Mouse (Mus musculus) midbrain, embryonic 15.5 days (tissue): ENCODE measurements around the gene Spata31d1a. TPM values are rescaled to one million over a fixed set of nuclear protein-coding genes. Genes with fewer than 3 reads are reported as not detected.
A peak's percentile ranks its signal among the peaks of the same experiment; 100 is the strongest.

ENCODE experiments used
- ATAC-seq: fragments of 200-750 bp; cut with Nextera tagmentation; replicated peaks from 2 replicates; pipeline ENCODE4 v1.8.0; 2017; ENCODE audit warnings: moderate TSS enrichment
- H3K27ac ChIP-seq: fragments of 300-500 bp; sonication (generic); 2 replicates; pipeline ENCODE4 v1.5.1; 2015; ENCODE audit warnings: mild to moderate bottlenecking, inconsistent platforms
- H3K27me3 ChIP-seq: fragments of 300-500 bp; sonication (generic); replicated peaks from 2 replicates; pipeline ENCODE4 v1.6.1; 2015; ENCODE audit warnings: inconsistent platforms
- H3K36me3 ChIP-seq: fragments of 300-500 bp; sonication (generic); replicated peaks from 2 replicates; pipeline ENCODE4 v1.6.1; 2015; ENCODE audit warnings: inconsistent platforms
- H3K4me1 ChIP-seq: fragments of 300-500 bp; sonication (generic); 2 replicates; pipeline ENCODE4 v1.6.1; 2015; ENCODE audit warnings: inconsistent platforms
- H3K4me2 ChIP-seq: fragments of 300-500 bp; sonication (generic); 2 replicates; pipeline ENCODE4 v1.6.1; 2015; ENCODE audit warnings: inconsistent platforms, mild to moderate bottlenecking, moderate library complexity
- H3K4me3 ChIP-seq: fragments of 300-500 bp; sonication (generic); 2 replicates; pipeline ENCODE4 v1.5.1; 2015; ENCODE audit warnings: mild to moderate bottlenecking, inconsistent platforms
- H3K9ac ChIP-seq: fragments of 300-500 bp; sonication (generic); 2 replicates; pipeline ENCODE4 v1.6.1; 2015; ENCODE audit warnings: mild to moderate bottlenecking, inconsistent platforms
- H3K9me3 ChIP-seq: fragments of 300-500 bp; sonication (generic); 2 replicates; pipeline ENCODE4 v1.6.1; 2016; ENCODE audit warnings: inconsistent platforms
- whole genome bisulfite sequencing: fragments of 180-500 bp; shearing (Covaris S2); methylation state at CpG from one replicate; pipeline ENCODE4 v1.1.7; 2015; ENCODE audit warnings: mixed read lengths; 5-methylcytosine and 5-hydroxymethylcytosine counted together
- polyA plus RNA-seq: library from polyadenylated mRNA; unstranded; fragments of >200 nt; fragmentation: Nextera tagmentation; extraction: Ambion mirVana; gene quantifications from 2 replicates; pipeline ENCODE4 v1.2.1, GENCODE M21; 2015

Spata31d1a gene
- polyA plus RNA-seq, 1 experiment from 2014 or later = 0.26 TPM

DNA sequence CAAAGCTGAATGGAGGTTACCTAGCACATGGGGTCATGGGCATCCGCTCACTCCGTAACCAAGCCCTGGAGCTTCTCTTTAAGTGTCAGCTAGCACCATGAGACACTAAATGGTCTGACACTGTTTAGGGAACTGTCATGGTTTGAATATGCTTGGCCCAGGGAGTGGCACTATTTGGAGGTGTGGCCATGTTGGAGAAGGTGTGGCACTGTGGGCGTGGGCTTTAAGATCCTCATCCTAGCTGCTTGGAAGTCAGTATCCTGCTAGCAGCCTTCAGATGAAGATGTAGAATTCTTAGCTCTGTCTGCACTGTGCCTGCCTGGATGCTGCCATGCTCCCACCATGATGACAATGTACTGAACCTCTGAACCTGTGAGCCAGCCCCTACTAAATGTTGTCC, 49.8 kb downstream of the Spata31d1a start:
- Histone ChIP-seq H3K4me3 (no peak overlapping the region), H3K27me3 (no peaks in the 10 kb centered on the region), H3K36me3 (no peaks in the 10 kb centered on the region), H3K4me2 (no peak overlapping the region), H3K9me3 (no peaks in the 10 kb centered on the region), H3K4me1 (peaks cover 9% of the 10 kb centered on the region), H3K9ac (no peak overlapping the region), H3K27ac (no peak overlapping the region)
- 97% methylated on average over 3 of the region's 3 CpGs for WGBS
- ATAC-seq = no peak

- WGBS = 74% methylated on average over 5 of the region's 5 CpGs
- H3K4me2 ChIP-seq = no peak overlapping the region
- no peak overlapping the region for H3K4me3 ChIP-seq
- no peak overlapping the region for H3K9ac ChIP-seq
- no peaks in the 10 kb centered on the region for H3K9me3 ChIP-seq
- 0 out of 2 replicates have a peak overlapping the region, but pooled peaks have one; percentile 32 for H3K27ac ChIP-seq
- H3K4me1 ChIP-seq = peaks cover 15% of the 10 kb centered on the region
- ATAC-seq = no peak
- H3K36me3 ChIP-seq = no peaks in the 10 kb centered on the region
- no peaks in the 10 kb centered on the region for H3K27me3 ChIP-seq
Measured at GRCm38 (mm10) chr13:59657781-59658180, 52.3 kb downstream of the Spata31d1a start.

DNA sequence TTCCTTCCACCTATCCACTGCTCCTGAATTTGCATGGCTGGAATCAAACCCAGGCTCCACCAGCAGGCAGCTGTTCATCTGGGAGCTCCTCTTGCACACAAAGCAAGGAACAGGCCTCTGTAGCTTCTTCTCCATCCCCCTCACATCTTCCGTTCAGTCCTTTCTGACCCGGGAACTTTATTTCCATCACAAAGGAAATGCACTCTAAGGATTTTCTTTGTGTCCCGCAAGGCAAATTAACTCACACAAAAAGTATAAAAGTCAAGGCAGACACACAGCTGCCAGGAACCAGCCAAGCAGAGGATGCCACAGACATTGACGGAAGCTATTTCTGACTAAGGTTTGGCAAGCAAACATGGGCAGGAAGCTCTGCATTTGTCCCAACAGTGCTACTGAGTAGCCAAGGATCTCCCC, 53.1 kb downstream of the Spata31d1a start:
- WGBS = 5% methylated on average over 4 of the region's 4 CpGs
- ATAC-seq = 0 out of 2 replicates have a peak, but pooled peaks have one; percentile 35

GRCm38 (mm10) chr13:59656316-59656832, 53.8 kb downstream of the Spata31d1a start:
- ATAC-seq = no peak
- H3K9me3 ChIP-seq = no peaks in the 10 kb centered on the region
- no peaks in the 10 kb centered on the region for H3K36me3 ChIP-seq
- H3K4me2 ChIP-seq = no peak overlapping the region
- H3K4me3 ChIP-seq = no peak overlapping the region
- peaks cover 21% of the 10 kb centered on the region for H3K4me1 ChIP-seq
- 54% methylated on average over 10 of the region's 10 CpGs for WGBS
- H3K9ac ChIP-seq = no peak overlapping the region
- H3K27me3 ChIP-seq = no peaks in the 10 kb centered on the region
- H3K27ac ChIP-seq = peak overlapping the region; percentile 61

More for the DNA sequence above, 53.1 kb downstream of the Spata31d1a start:
- no peaks in the 10 kb centered on the region for H3K9me3 ChIP-seq
- H3K36me3 ChIP-seq = no peaks in the 10 kb centered on the region
- H3K27me3 ChIP-seq = no peaks in the 10 kb centered on the region
- H3K9ac ChIP-seq = no peak overlapping the region
- peaks cover 21% of the 10 kb centered on the region for H3K4me1 ChIP-seq
- H3K4me3 ChIP-seq = no peak overlapping the region
- H3K4me2 ChIP-seq = no peak overlapping the region
- peak overlapping the region; percentile 61 for H3K27ac ChIP-seq

- Histone ChIP-seq H3K4me2 (no peak overlapping the region), H3K36me3 (no peaks in the 10 kb centered on the region), H3K9ac (no peak overlapping the region), H3K9me3 (no peaks in the 10 kb centered on the region), H3K27me3 (no peaks in the 10 kb centered on the region), H3K4me3 (no peak overlapping the region), H3K27ac (no peak overlapping the region), H3K4me1 (peaks cover 21% of the 10 kb centered on the region)
- WGBS = 90% methylated on average over 15 of the region's 15 CpGs
- no peak for ATAC-seq
Measured at GRCm38 (mm10) chr13:59655718-59656315, 54.3 kb downstream of the Spata31d1a start.

GRCm38 (mm10) chr13:59654465-59654864, 55.7 kb downstream of the Spata31d1a start:
- WGBS = 91% methylated on average over 5 of the region's 5 CpGs
- Histone ChIP-seq H3K27me3 (no peaks in the 10 kb centered on the region), H3K4me3 (no peak overlapping the region), H3K9me3 (no peaks in the 10 kb centered on the region), H3K27ac (no peak overlapping the region), H3K4me1 (peaks cover 21% of the 10 kb centered on the region), H3K4me2 (no peak overlapping the region), H3K36me3 (no peaks in the 10 kb centered on the region), H3K9ac (no peak overlapping the region)
- ATAC-seq = no peak

DNA sequence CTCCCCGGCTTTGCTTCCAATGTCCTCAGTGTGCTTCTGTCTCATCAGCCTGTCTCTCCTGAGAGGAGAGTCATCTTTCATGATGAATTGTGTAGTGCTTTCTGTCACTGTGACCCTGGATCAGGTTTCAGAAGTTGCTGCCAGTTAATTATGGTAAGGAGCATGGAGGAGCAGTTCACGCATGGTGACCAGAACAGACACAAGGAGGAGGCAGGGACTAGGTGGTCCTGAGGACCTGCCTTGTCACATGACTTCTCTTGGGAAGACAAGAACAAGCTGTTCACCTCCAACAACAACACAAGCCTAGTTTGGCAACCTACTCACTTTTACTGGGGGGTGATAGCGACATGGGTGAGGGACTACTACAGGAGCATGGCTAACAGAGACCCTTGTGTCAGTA, 57.0 kb downstream of the Spata31d1a start:
- Histone ChIP-seq H3K36me3 (no peaks in the 10 kb centered on the region), H3K4me1 (peaks cover 21% of the 10 kb centered on the region), H3K4me2 (no peak overlapping the region), H3K4me3 (no peak overlapping the region), H3K27ac (peak overlapping the region; percentile 31; the same call in 1 of the 2 replicates), H3K9ac (no peak overlapping the region), H3K9me3 (no peaks in the 10 kb centered on the region), H3K27me3 (no peaks in the 10 kb centered on the region)
- ATAC-seq = no peak
- WGBS = 75% methylated on average over 3 of the region's 3 CpGs

DNA sequence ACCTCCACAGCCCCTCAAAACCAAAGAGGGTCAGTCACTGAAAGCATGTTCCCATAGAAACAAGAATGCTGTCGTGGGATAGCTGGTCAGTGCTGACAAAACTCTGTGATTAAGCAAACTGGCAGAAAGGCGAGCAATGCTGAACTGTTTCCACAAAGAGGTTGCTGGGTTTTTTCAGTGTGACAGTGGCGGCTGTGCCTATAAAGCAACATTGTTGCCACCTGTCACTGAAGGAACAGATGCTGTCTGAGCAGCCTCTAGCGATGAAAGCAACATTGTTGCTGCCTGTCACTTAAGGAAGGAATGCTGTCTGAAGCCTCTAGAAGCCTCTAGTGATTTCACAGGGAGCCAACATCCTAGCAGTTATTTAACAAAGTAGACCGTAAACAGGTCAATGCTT, 57.5 kb downstream of the Spata31d1a start:
- ATAC-seq = no peak
- Histone ChIP-seq H3K4me2 (no peak overlapping the region), H3K4me1 (peaks cover 21% of the 10 kb centered on the region), H3K36me3 (no peaks in the 10 kb centered on the region), H3K27me3 (no peaks in the 10 kb centered on the region), H3K9ac (no peak overlapping the region), H3K9me3 (no peaks in the 10 kb centered on the region), H3K4me3 (no peak overlapping the region), H3K27ac (peak overlapping the region; percentile 31; the same call in 1 of the 2 replicates)
- 30% methylated on average over 5 of the region's 5 CpGs for WGBS

Other genes with a start within 250 kb of the Spata31d1a start
- 70.0 and 70.4 TPM in 2 replicates for gene Agtpbp1, start 125.1 kb downstream of the Spata31d1a start, polyA plus RNA-seq
- gene Naa35, start 125.1 kb downstream of the Spata31d1a start, polyA plus RNA-seq = 142 and 154 TPM in 2 replicates
- gene Golm1, start 34.5 kb downstream of the Spata31d1a start, polyA plus RNA-seq = 31.0 and 32.8 TPM in 2 replicates
- gene 4921517D22Rik, start 16.2 kb downstream of the Spata31d1a start, polyA plus RNA-seq = not detected in 2 replicates
- not detected in 2 replicates for gene Spata31d1b, start 2.0 kb upstream of the Spata31d1a start, polyA plus RNA-seq
- gene Spata31d1d, start 21.4 kb upstream of the Spata31d1a start, polyA plus RNA-seq = not detected in 2 replicates
- gene 1700014D04Rik, start 36.4 kb upstream of the Spata31d1a start, polyA plus RNA-seq = 0.14 and 0.27 TPM in 2 replicates
- gene Isca1, start 59.5 kb upstream of the Spata31d1a start, polyA plus RNA-seq = 158 and 166 TPM in 2 replicates
- gene Gm49354, start 71.9 kb upstream of the Spata31d1a start, polyA plus RNA-seq = not detected in 2 replicates
- 48.7 and 52.5 TPM in 2 replicates for gene Tut7, start 112.8 kb upstream of the Spata31d1a start, polyA plus RNA-seq